Comparison of ENCODE assay signal across 14 mouse cellular contexts in genomic region chr13:44663062-44663461, GRCm38 (mm10).
DNase-seq lines count a peak whose midpoint lies in the region; ATAC-seq and TF ChIP-seq lines count a peak whose summit lies in the region.
"Had no signal": no experiment of that assay in that cellular context is flagged by ENCODE, and none has a peak within 500 bp of the region (broad histone marks: within the 10 kb centered on the region; RNA-seq: fewer than 3 reads in every experiment).

No protein-coding gene starts in this region.

- no peaks in the 10 kb centered on the region for H3K27me3 ChIP-seq in intestine, postnatal 0 days (replicated peaks; ENCODE audit: control insufficient read depth, insufficient read depth, low read length)
- H3K27me3 ChIP-seq in neural tube, embryonic 15.5 days (replicated peaks): no peaks in the 10 kb centered on the region
- H3K27me3 ChIP-seq: hindbrain, embryonic 12.5 days; limb, embryonic 13.5 days had no signal

- H3K9me3 ChIP-seq in intestine, postnatal 0 days (ENCODE audit: control insufficient read depth): no peaks in the 10 kb centered on the region
- no peaks in the 10 kb centered on the region for H3K9me3 ChIP-seq in neural tube, embryonic 15.5 days (replicated peaks)
- H3K9me3 ChIP-seq: forebrain, embryonic 10.5 days; heart, embryonic 10.5 days; hindbrain, embryonic 12.5 days; limb, embryonic 13.5 days; midbrain, embryonic 10.5 days had no signal

- ATAC-seq in intestine, postnatal 0 days: peak; percentile 72
- ATAC-seq in neural tube, embryonic 15.5 days (ENCODE audit: low FRiP score): no peak

- H3K36me3 ChIP-seq in intestine, postnatal 0 days (ENCODE audit: control insufficient read depth, insufficient read depth): no peaks in the 10 kb centered on the region
- H3K36me3 ChIP-seq in neural tube, embryonic 15.5 days: no peaks in the 10 kb centered on the region
- H3K36me3 ChIP-seq: forebrain, embryonic 10.5 days; heart, embryonic 10.5 days; hindbrain, embryonic 12.5 days; limb, embryonic 13.5 days; midbrain, embryonic 10.5 days had no signal

- peaks cover 9% of the 10 kb centered on the region; the same call in 1 of the 2 replicates for H3K4me1 ChIP-seq in intestine, postnatal 0 days (replicated peaks; ENCODE audit: control insufficient read depth, insufficient read depth, low read length)
- H3K4me1 ChIP-seq in neural tube, embryonic 15.5 days: peaks cover 1% of the 10 kb centered on the region; the same call in 1 of the 2 replicates
- H3K4me1 ChIP-seq: hindbrain, embryonic 12.5 days; midbrain, embryonic 10.5 days had no signal

- no peak overlapping the region for H3K4me3 ChIP-seq in intestine, postnatal 0 days (ENCODE audit: low read depth, low read length)
- H3K4me3 ChIP-seq in neural tube, embryonic 15.5 days (replicated peaks): no peak overlapping the region
- H3K4me3 ChIP-seq: forebrain, embryonic 10.5 days; heart, embryonic 10.5 days; hindbrain, embryonic 12.5 days; limb, embryonic 13.5 days; midbrain, embryonic 10.5 days had no signal

- 46% methylated on average over 11 of the region's 11 CpGs for WGBS in intestine, postnatal 0 days
- 93% methylated on average over 11 of the region's 11 CpGs for WGBS in neural tube, embryonic 15.5 days

- no peak overlapping the region for H3K27ac ChIP-seq in intestine, postnatal 0 days (ENCODE audit: low read depth, low read length)
- H3K27ac ChIP-seq in neural tube, embryonic 15.5 days (replicated peaks): no peak overlapping the region
- H3K27ac ChIP-seq: forebrain, embryonic 10.5 days; hindbrain, embryonic 12.5 days; limb, embryonic 13.5 days; midbrain, embryonic 10.5 days had no signal

- H3K9ac ChIP-seq in intestine, postnatal 0 days (ENCODE audit: low read depth, low read length): no peak overlapping the region
- no peak overlapping the region for H3K9ac ChIP-seq in neural tube, embryonic 15.5 days (replicated peaks)
- H3K9ac ChIP-seq: hindbrain, embryonic 12.5 days; limb, embryonic 13.5 days had no signal

- DNase-seq in spleen, adult 12 weeks (ENCODE audit: low spot score): peak; percentile 31
- DNase-seq in spleen, adult 18-20 months: no peak
- DNase-seq in lung, postnatal 36 days: peak; percentile 28
- DNase-seq in frontal cortex, postnatal 14 days (ENCODE audit: low spot score in 2 of 2): no peak
- no peak for DNase-seq in embryo, embryonic 10 days (ENCODE audit: low spot score)
- DNase-seq: adrenal gland, adult 8-10 months; right cerebral cortex, adult 18-20 months had no signal

- H3K4me2 ChIP-seq in intestine, postnatal 0 days (replicated peaks; ENCODE audit: low read depth): peak overlapping the region; percentile 3; the same call in 1 of the 2 replicates
- no peak overlapping the region for H3K4me2 ChIP-seq in neural tube, embryonic 15.5 days
- H3K4me2 ChIP-seq: hindbrain, embryonic 12.5 days; limb, embryonic 13.5 days had no signal

- TF ChIP-seq CTCF in intestine, postnatal 0 days (IDR thresholded peaks at IDR 0.05; ENCODE audit: low read depth): no peak

Comparison
In these comparisons a context has a peak if more than half of its experiments do, and no peak if none do; other contexts are left out.
1. DNase-seq: peak in spleen, adult 12 weeks (single experiment) and lung, postnatal 36 days (single experiment); none in spleen, adult 18-20 months (0 of 2), frontal cortex, postnatal 14 days (0 of 2) and embryo, embryonic 10 days (single experiment).